Mouse (Mus musculus) liver, adult 2 months (tissue): Measurements from ENCODE around the gene Tubb3.

Experiments
- CTCF ChIP-seq: fragments of 200-500 bp; IDR thresholded peaks from 2 replicates; pipeline ENCODE4 v1.5.1; 2011; ENCODE audit warnings: low read depth, low read length, control low read depth
- POLR2A ChIP-seq: fragments of 200-500 bp; IDR thresholded peaks from 2 replicates; pipeline ENCODE4 v1.6.1; 2011; ENCODE audit warnings: low read length, control low read depth; ENCODE audit not compliant: insufficient read depth; ENCODE audit errors: extremely low read depth

DNA sequence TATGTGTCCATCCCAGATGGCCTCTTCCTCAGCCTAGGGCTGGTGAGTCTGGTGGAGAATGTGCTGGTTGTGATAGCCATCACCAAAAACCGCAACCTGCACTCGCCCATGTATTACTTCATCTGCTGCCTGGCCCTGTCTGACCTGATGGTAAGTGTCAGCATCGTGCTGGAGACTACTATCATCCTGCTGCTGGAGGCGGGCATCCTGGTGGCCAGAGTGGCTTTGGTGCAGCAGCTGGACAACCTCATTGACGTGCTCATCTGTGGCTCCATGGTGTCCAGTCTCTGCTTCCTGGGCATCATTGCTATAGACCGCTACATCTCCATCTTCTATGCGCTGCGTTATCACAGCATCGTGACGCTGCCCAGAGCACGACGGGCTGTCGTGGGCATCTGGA is 3.6 kb upstream of the Tubb3 start:
- TF ChIP-seq POLR2A (no peak), CTCF (no peak)
